Comparison of ENCODE assay signal across 8 mouse cellular contexts in the genomic region with DNA sequence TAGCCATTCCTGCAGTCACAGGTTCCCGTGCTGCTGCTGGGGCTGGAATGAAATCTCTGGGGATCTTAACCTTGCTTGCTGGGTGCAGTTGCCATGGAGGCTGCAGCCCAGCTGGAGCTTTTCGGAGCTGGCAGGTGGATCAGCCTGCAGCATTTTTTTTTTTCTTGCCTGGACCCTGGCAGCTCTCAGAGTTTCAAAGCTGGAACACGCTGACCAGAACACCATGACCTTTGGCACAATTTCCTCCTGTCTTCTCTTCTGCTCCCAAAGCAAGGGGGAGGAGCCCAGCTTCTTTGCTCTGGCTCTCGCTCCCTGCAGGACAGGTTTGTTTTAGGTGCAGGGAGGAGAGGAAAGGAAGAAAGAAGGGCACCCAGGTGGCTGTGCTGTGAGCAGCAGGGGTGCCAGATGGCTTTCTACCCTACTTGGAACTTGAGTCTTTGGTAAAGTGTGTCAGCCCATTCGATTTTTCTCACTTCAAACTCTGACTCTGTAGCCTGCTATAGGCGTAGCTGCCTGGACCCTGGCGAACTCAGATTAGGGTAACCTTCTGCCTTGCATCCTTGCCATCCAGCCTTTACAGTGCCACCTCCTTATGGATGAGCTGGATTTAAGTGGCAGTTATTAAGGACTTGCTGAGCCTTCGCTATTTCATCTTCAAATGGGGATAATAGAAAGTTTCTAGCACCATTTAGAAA.
A peak's percentile ranks its signal among the peaks of the same experiment; 100 is the strongest.
DNase-seq lines count a peak whose midpoint lies in the region; ATAC-seq and TF ChIP-seq lines count a peak whose summit lies in the region.

No protein-coding gene starts in this region.

- 38% methylated on average over 8 of the region's 8 CpGs for WGBS in hindbrain, embryonic 11.5 days
- WGBS in hindbrain, embryonic 12.5 days: 31% methylated on average over 8 of the region's 8 CpGs
- 48% methylated on average over 8 of the region's 8 CpGs for WGBS in liver, postnatal 0 days (ENCODE audit: insufficient replicate concordance)

- no peak overlapping the region for H3K4me3 ChIP-seq in hindbrain, embryonic 11.5 days (ENCODE audit: low read depth, low read length)
- no peak overlapping the region for H3K4me3 ChIP-seq in hindbrain, embryonic 12.5 days
- no peak overlapping the region for H3K4me3 ChIP-seq in liver, postnatal 0 days (ENCODE audit: low read depth, low read length)

- no peak overlapping the region for H3K9ac ChIP-seq in hindbrain, embryonic 11.5 days (ENCODE audit: low read depth, low read length)
- H3K9ac ChIP-seq in hindbrain, embryonic 12.5 days: no peak overlapping the region
- no peak overlapping the region; the same call in 1 of the 2 replicates for H3K9ac ChIP-seq in liver, postnatal 0 days (replicated peaks)

- H3K4me2 ChIP-seq in hindbrain, embryonic 11.5 days (replicated peaks; ENCODE audit: low read depth, low read length): no peak overlapping the region
- H3K4me2 ChIP-seq in hindbrain, embryonic 12.5 days (replicated peaks): no peak overlapping the region
- H3K4me2 ChIP-seq in liver, postnatal 0 days (ENCODE audit: low read depth, low read length): peak overlapping the region; percentile 31

- DNase-seq in hindbrain, embryonic 11.5 days (ENCODE audit: low spot score): peak; percentile 2
- DNase-seq in cerebellum, adult 9-11 months: peak; percentile 37
- peak; percentile 84 for DNase-seq in heart, adult 8-10 months (ENCODE audit: low spot score)
- DNase-seq in kidney, postnatal 10 days: peak; percentile 77
- DNase-seq in liver, postnatal 0 days: peak; percentile 45
- peak; percentile 91 for DNase-seq in skeletal muscle tissue, adult 2 months (ENCODE audit: low read depth, low spot score)

- no peak for TF ChIP-seq EP300 in liver, postnatal 0 days (IDR thresholded peaks at IDR 0.05; ENCODE audit: low read depth)

- no peaks in the 10 kb centered on the region for H3K4me1 ChIP-seq in hindbrain, embryonic 11.5 days (replicated peaks; ENCODE audit: control insufficient read depth, insufficient read depth, low read length)
- peaks cover 7% of the 10 kb centered on the region; the same call in 1 of the 2 replicates for H3K4me1 ChIP-seq in hindbrain, embryonic 12.5 days
- H3K4me1 ChIP-seq in liver, postnatal 0 days (ENCODE audit: insufficient read depth): peaks cover 3% of the 10 kb centered on the region

- H3K36me3 ChIP-seq in hindbrain, embryonic 11.5 days (ENCODE audit: control insufficient read depth, insufficient read depth, low read length): no peaks in the 10 kb centered on the region
- H3K36me3 ChIP-seq in hindbrain, embryonic 12.5 days: no peaks in the 10 kb centered on the region
- no peaks in the 10 kb centered on the region for H3K36me3 ChIP-seq in liver, postnatal 0 days (replicated peaks; ENCODE audit: insufficient read depth, low read length)

- no peak for TF ChIP-seq CTCF in liver, postnatal 0 days (IDR thresholded peaks at IDR 0.05; ENCODE audit: low read depth)

- no peak overlapping the region for H3K27ac ChIP-seq in hindbrain, embryonic 11.5 days (ENCODE audit: low read depth, low read length)
- H3K27ac ChIP-seq in hindbrain, embryonic 12.5 days: no peak overlapping the region
- H3K27ac ChIP-seq in liver, postnatal 0 days (ENCODE audit: low read depth): peak overlapping the region; percentile 81

- ATAC-seq in hindbrain, embryonic 11.5 days (ENCODE audit: low FRiP score): no peak
- no peak for ATAC-seq in hindbrain, embryonic 12.5 days (ENCODE audit: low FRiP score)
- ATAC-seq in liver, postnatal 0 days: peak; percentile 89
- no peak for ATAC-seq in inflammation-experienced regulatory T-cells, adult 6 months

- no peaks in the 10 kb centered on the region for H3K9me3 ChIP-seq in hindbrain, embryonic 11.5 days (ENCODE audit: control insufficient read depth, low read length)
- no peaks in the 10 kb centered on the region for H3K9me3 ChIP-seq in hindbrain, embryonic 12.5 days (replicated peaks)
- H3K9me3 ChIP-seq in liver, postnatal 0 days (ENCODE audit: low read length): no peaks in the 10 kb centered on the region

- no peaks in the 10 kb centered on the region for H3K27me3 ChIP-seq in hindbrain, embryonic 11.5 days (ENCODE audit: control insufficient read depth, insufficient read depth, low read length)
- no peaks in the 10 kb centered on the region for H3K27me3 ChIP-seq in hindbrain, embryonic 12.5 days
- H3K27me3 ChIP-seq in liver, postnatal 0 days (ENCODE audit: insufficient read depth, low read length): no peaks in the 10 kb centered on the region

Comparison
In these comparisons a context has a peak if more than half of its experiments do, and no peak if none do; other contexts are left out.
1. DNase-seq: peak in every context shown above with its lines; median percentile 91 in skeletal muscle tissue, adult 2 months; 84 in heart, adult 8-10 months; 77 in kidney, postnatal 10 days; 45 in liver, postnatal 0 days; 37 in cerebellum, adult 9-11 months; 2 in hindbrain, embryonic 11.5 days.